Mouse (Mus musculus) R1 (cell line): ENCODE results near the gene Nup54.

ENCODE experiments used
- DNase-seq: peaks from one replicate; pipeline ENCODE4 v3.0.0-alpha.2; 2018; ENCODE audit warnings: low read depth, low spot score

The Nup54 gene

GRCm38 (mm10) chr5:92413271-92413981 is 21.6 kb downstream of the Nup54 start:
- DNase-seq, result peak; percentile 33

- no peak for DNase-seq
Observed at GRCm38 (mm10) chr5:92411461-92412140, 23.4 kb downstream of the Nup54 start.

GRCm38 (mm10) chr5:92410486-92410885 is 24.5 kb downstream of the Nup54 start:
- no peak for DNase-seq

GRCm38 (mm10) chr5:92409361-92410155 is 25.5 kb downstream of the Nup54 start:
- no peak for DNase-seq

GRCm38 (mm10) chr5:92404400-92404678 is 30.7 kb downstream of the Nup54 start:
- no peak for DNase-seq

- DNase-seq, result no peak
Observed at GRCm38 (mm10) chr5:92403562-92404399, 31.2 kb downstream of the Nup54 start.

- DNase-seq, result peak; percentile 36
Observed at GRCm38 (mm10) chr5:92402816-92403215, 32.2 kb downstream of the Nup54 start.

- DNase-seq, result peak; percentile 90
Observed at GRCm38 (mm10) chr5:92398153-92398552, 36.9 kb downstream of the Nup54 start.

- no peak for DNase-seq
Observed at GRCm38 (mm10) chr5:92396476-92396875, 38.5 kb downstream of the Nup54 start.

- no peak for DNase-seq
Observed at GRCm38 (mm10) chr5:92395764-92396163, 39.3 kb downstream of the Nup54 start.

- no peak for DNase-seq
Observed at GRCm38 (mm10) chr5:92393863-92394262, 41.2 kb downstream of the Nup54 start.

GRCm38 (mm10) chr5:92392542-92392941 is 42.5 kb downstream of the Nup54 start:
- no peak for DNase-seq

- no peak for DNase-seq
Observed at GRCm38 (mm10) chr5:92390615-92391014, 44.4 kb downstream of the Nup54 start.

- DNase-seq, result no peak
Observed at GRCm38 (mm10) chr5:92389977-92390376, 45.0 kb downstream of the Nup54 start.

- DNase-seq, result no peak
Observed at GRCm38 (mm10) chr5:92387433-92387832, 47.6 kb downstream of the Nup54 start.

- DNase-seq, result peak; percentile 45
Observed at GRCm38 (mm10) chr5:92386643-92387042, 48.4 kb downstream of the Nup54 start.

- DNase-seq, result no peak
Observed at GRCm38 (mm10) chr5:92386102-92386501, 48.9 kb downstream of the Nup54 start.

- peak; percentile 51 for DNase-seq
Observed at GRCm38 (mm10) chr5:92384855-92385254, 50.2 kb downstream of the Nup54 start.

GRCm38 (mm10) chr5:92383747-92384146 is 51.3 kb downstream of the Nup54 start:
- DNase-seq, result no peak

- DNase-seq, result no peak
Observed at GRCm38 (mm10) chr5:92382349-92382679, 52.7 kb downstream of the Nup54 start.

- DNase-seq, result peak; percentile 81
Observed at GRCm38 (mm10) chr5:92381550-92382348, 53.3 kb downstream of the Nup54 start.
